Mouse (Mus musculus) cerebral cortex, adult 2 months (tissue): ENCODE results near the gene Cept1.

Experiments
- WGBS: fragments of 180-500 bp; shearing (Covaris S2); methylation state at CpG from one replicate; pipeline ENCODE4 v1.1.7; 2018; 5-methylcytosine and 5-hydroxymethylcytosine counted together

Gene Cept1

DNA sequence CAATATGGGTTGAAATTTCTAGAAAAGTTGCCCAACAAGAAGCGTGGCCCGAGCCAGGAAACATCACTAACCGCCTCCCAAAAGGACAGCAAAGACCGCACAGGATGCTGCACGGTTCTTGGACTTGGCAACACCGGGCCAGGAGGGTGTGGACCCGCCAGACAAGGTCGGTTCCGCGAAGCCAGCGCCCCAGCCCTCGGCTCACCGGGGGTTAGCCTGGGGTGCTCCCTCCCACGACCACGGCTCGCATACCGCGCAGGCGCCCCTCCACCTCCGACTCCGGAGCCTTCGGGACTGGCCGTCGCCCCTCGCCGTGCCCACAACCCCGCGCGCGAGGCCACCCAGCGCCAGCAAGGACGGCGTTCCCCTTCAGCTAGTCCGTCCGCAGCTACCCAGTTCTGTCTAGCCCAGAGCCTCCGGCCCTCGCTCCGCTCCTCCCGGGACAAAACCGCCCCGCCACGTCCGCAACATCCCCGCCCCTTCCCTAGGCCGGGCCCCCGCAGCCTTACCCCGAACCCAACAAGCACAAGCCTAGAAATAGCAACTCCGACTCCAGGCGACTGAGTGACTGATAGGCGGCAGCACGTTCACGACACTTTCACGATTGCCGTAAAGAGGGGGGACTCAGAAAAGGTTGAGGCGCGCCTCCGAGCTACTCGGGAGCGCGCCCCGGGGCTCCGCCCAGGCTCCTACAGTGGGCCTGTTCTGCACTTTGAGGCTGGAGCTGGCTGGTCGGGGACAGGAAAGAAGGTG is at the start of gene Cept1, which contains the start of gene Dram2:
Gene Cept1, minus strand, starts transcription at position 632 of the 753 bp plus-strand sequence.
Gene Dram2, plus strand, starts transcription at position 628 of the 753 bp plus-strand sequence.
- WGBS, result under 1% methylated on average over 63 of the region's 63 CpGs

- 86% methylated on average over 4 of the region's 4 CpGs for WGBS
Observed at GRCm38 (mm10) chr3:106593631-106594030, 46.0 kb upstream of the Cept1 start.

GRCm38 (mm10) chr3:106579296-106579695 is 31.7 kb upstream of the Cept1 start:
- 98% methylated on average over 2 of the region's 2 CpGs for WGBS

DNA sequence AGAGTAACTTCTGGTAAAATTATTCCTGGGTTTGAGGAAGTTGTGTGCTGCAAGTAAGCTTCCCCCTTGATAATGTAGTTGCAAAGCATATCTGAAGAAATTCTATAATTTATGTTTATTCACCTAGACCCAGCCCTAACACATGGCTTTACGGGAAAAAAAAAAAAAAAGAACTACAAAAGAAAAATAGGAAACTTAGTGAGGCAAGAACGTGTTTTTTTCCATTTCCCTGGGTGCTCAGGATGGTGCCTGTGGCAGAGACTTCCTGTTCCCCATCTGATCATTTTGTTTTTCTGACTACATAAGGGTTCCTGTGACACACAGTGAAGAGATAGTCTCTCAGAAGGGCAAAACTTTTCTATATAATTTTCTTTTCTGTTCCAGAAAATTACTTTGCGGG is 25.6 kb upstream of the Cept1 start:
- whole genome bisulfite sequencing, result 83% methylated on average over 3 of the region's 3 CpGs

- 89% methylated on average over 3 of the region's 3 CpGs for WGBS
Observed at GRCm38 (mm10) chr3:106565876-106566275, 18.3 kb upstream of the Cept1 start.

GRCm38 (mm10) chr3:106555743-106556250 is 8.2 kb upstream of the Cept1 start:
- WGBS, result 92% methylated on average over 3 of the region's 3 CpGs

DNA sequence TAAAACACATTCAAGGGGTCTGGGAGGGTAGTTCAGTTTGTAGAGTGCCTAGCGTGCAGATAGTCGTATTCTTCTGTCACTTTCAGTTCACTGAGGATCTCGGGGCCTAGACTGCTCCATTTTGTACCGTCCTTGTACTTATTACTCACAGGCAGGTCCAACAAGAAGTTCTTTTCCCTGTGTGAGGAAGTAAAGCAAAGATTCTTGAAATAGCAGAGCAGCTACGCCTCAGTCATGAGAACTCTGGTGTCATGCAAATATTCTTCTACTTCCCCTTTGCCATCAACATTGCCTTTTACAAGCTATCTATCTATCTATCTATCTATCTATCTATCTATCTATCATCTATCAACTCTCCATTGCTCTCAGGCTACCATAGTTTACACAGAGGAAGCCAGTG is 5.8 kb upstream of the Cept1 start:
- WGBS, result 84% methylated on average over 5 of the region's 5 CpGs

- 28% methylated on average over 3 of the region's 3 CpGs for WGBS
Observed at GRCm38 (mm10) chr3:106548971-106549370, 1.4 kb upstream of the Cept1 start.

DNA sequence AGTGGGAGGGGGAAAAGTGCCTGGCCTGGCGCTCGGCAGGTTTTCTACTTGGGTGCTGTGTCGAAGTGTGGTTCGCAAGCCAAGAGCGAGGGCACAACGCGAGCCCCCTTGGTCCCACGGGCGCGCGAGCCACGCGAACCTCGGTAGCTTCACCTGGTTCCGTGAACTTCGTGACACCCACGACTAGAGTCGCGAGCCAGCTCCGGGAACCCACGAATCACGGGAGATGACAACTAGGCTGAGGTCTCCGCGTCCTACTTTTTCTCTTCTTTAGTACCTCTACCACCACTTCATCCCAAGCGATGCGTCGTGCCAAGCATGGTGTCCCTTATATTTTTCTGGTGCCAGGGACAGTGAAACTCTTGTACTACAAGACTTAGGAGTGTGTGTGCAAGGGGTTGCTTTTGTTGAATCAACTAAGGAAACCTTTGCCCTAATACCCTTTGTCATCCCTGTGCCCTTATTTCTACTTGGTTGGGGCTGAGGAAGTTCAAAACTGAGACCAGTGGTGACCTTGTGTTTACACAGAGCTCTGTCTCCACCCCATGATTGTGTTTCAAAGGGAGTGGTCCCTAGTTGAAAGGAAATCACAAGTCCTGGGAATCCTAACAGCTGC is 430 bp upstream of the Cept1 start:
- WGBS, result under 1% methylated on average over 27 of the region's 27 CpGs

DNA sequence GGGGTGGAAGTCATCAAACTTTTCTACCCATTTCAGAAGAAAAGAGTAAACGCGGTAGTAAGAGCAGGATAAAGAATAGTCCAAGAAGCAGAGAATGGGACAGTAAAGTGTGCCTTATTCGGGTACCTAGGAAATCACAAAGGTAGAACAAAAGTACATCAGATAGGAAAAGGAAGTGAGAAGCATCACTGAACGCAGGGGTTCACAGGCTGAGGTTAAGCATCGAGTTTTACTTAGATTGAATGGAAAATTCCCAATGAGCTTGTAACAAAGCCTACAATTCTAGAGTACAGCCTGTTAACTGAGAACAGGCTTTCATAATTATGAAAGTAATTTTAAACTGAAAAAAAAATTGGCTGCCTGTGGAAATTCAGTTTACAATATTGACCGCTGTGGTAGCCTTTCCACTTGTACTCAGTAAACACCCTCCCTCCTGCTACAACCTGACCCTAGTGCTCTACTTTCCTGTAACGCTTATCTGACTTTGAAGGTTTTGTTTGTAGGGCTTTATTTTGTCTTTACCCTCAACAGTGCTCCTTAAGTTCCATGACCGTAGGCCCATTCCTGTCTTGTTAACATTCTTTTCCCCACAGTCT is 2.8 kb downstream of the Cept1 start:
- WGBS, result 81% methylated on average over 8 of the region's 8 CpGs

GRCm38 (mm10) chr3:106533277-106533676 is 14.3 kb downstream of the Cept1 start:
- WGBS, result 91% methylated on average over 2 of the region's 2 CpGs

DNA sequence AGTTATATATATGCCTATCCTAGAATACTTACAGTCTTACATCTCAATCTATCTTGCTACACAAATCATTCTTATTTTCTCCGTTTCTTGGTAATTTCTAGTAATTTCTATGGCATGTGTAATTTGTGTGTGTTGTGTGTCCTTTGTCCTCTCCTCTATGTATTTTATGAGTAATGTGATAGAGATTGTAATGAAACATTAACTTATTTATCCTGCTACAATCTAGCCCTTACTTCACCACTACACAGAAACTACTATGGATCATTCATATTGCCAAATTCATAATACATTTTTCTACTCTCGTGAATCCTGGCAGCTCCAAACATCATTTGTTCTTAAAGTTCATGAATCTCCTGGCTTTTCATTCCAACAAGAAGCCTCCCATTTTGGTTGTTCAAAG is 19.6 kb downstream of the Cept1 start:
- 92% methylated on average over 2 of the region's 2 CpGs for WGBS

- 86% methylated on average over 2 of the region's 2 CpGs for WGBS
Observed at GRCm38 (mm10) chr3:106526411-106526810, 21.2 kb downstream of the Cept1 start.

GRCm38 (mm10) chr3:106522730-106523129 is 24.9 kb downstream of the Cept1 start:
- WGBS, result 85% methylated on average over 1 of the region's 1 CpGs

- 90% methylated on average over 6 of the region's 6 CpGs for WGBS
Observed at GRCm38 (mm10) chr3:106515016-106515415, 32.6 kb downstream of the Cept1 start.

- 93% methylated on average over 1 of the region's 1 CpGs for WGBS
Observed at GRCm38 (mm10) chr3:106510669-106511068, 36.9 kb downstream of the Cept1 start.

- WGBS, result 96% methylated on average over 2 of the region's 2 CpGs
Observed at GRCm38 (mm10) chr3:106502892-106503291, 44.7 kb downstream of the Cept1 start.

GRCm38 (mm10) chr3:106500510-106500909 is 47.1 kb downstream of the Cept1 start:
- WGBS, result 94% methylated on average over 2 of the region's 2 CpGs

DNA sequence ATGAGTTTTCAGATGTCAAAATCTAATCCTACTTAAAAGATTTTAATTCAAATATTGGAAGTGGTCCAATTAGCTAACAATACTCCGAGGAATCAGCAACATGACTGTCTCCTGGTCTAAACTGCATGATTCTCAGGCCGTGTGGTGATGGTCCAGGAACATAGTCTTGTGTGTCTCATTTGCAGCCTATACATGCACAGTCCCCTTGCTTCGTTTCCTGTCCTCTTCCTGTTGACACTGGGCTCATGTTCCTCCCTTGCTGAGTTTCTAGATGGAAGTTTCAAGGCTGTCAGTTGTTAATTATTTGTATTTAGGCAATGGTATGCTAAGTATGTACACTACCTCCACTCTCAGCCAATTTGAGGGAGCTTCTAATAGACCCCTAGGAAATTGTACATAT is 50.6 kb downstream of the Cept1 start:
- WGBS, result 72% methylated on average over 3 of the region's 3 CpGs

- 56% methylated on average over 4 of the region's 4 CpGs for WGBS
Observed at GRCm38 (mm10) chr3:106496045-106496721, 51.4 kb downstream of the Cept1 start.

DNA sequence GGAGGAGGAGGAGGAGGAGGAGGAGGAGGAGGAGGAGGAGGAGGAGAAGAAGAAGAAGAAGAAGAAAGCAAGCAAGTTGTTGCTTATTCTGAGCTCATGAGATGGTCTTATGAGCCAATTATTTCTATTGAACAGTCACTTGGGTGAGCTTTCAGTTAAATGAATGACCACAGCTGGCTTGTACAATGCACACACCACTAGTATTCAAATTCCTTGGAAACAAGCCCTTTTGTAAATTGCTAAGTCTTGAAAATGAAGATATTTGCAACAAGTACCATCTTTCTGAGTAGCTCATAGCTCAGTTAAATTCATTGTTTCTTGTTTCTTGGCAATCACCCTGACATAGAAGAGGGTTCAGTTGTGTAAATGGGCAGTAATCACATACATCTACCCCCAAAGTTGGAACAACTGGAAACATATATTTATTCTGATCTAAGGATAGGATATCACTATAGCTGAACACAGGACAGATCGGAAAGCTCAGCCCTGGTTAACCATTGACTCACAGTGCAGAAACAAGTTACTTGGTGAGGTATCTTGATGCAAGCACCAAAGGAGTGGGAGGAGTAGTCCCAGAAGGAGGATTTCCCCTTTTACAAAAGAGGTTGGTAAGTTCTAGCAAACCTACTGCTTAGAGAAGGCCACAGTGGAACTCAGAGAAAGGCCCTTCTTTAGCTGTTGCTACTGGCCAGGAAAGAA is 52.1 kb downstream of the Cept1 start:
- WGBS, result 83% methylated on average over 1 of the region's 1 CpGs
